Mouse (Mus musculus) forebrain, embryonic 15.5 days (tissue): ENCODE data around the gene Emp3. TPM values are rescaled to one million over a fixed set of nuclear protein-coding genes. Genes with fewer than 3 reads are reported as not detected.

ENCODE experiments used
- ATAC-seq: fragments of 200-750 bp; cut with Nextera tagmentation; replicated peaks from 2 replicates; pipeline ENCODE4 v1.8.0; 2017; ENCODE audit warnings: mild to moderate bottlenecking, moderate TSS enrichment, moderate library complexity
- H3K27ac ChIP-seq: fragments of 300-500 bp; sonication (generic); replicated peaks from 2 replicates; pipeline ENCODE4 v1.5.1; 2015; ENCODE audit warnings: mild to moderate bottlenecking, inconsistent platforms
- H3K27me3 ChIP-seq: fragments of 300-500 bp; sonication (generic); 2 replicates; pipeline ENCODE4 v1.6.1; 2015; ENCODE audit warnings: inconsistent platforms
- H3K36me3 ChIP-seq: fragments of 300-500 bp; sonication (generic); 2 replicates; pipeline ENCODE4 v1.6.1; 2015; ENCODE audit warnings: mild to moderate bottlenecking, inconsistent platforms
- H3K4me1 ChIP-seq: fragments of 300-500 bp; sonication (generic); 2 replicates; pipeline ENCODE4 v1.6.1; 2015; ENCODE audit warnings: inconsistent platforms
- H3K4me2 ChIP-seq: fragments of 300-500 bp; sonication (generic); replicated peaks from 2 replicates; pipeline ENCODE4 v1.6.1; 2015; ENCODE audit warnings: mild to moderate bottlenecking, inconsistent platforms
- H3K4me3 ChIP-seq: fragments of 300-500 bp; sonication (generic); 2 replicates; pipeline ENCODE4 v1.5.1; 2015; ENCODE audit warnings: mild to moderate bottlenecking, inconsistent platforms
- H3K9ac ChIP-seq: fragments of 300-500 bp; sonication (generic); replicated peaks from 2 replicates; pipeline ENCODE4 v1.6.1; 2015; ENCODE audit warnings: mild to moderate bottlenecking, inconsistent platforms
- H3K9me3 ChIP-seq: fragments of 300-500 bp; sonication (generic); 2 replicates; pipeline ENCODE4 v1.6.1; 2016; ENCODE audit warnings: inconsistent platforms
- WGBS: fragments of 180-500 bp; shearing (Covaris S2); methylation state at CpG from one replicate; pipeline ENCODE4 v1.1.7; 2015; ENCODE audit warnings: mixed read lengths; 5-methylcytosine and 5-hydroxymethylcytosine counted together
- polyA plus RNA-seq: library from polyadenylated mRNA; unstranded; fragments of >200 nt; fragmentation: Nextera tagmentation; extraction: Ambion mirVana; gene quantifications from 2 replicates; pipeline ENCODE4 v1.2.1, GENCODE M21; 2015

Emp3 gene
- polyA plus RNA-seq, 1 experiment from 2014 or later: 17.2 TPM

DNA sequence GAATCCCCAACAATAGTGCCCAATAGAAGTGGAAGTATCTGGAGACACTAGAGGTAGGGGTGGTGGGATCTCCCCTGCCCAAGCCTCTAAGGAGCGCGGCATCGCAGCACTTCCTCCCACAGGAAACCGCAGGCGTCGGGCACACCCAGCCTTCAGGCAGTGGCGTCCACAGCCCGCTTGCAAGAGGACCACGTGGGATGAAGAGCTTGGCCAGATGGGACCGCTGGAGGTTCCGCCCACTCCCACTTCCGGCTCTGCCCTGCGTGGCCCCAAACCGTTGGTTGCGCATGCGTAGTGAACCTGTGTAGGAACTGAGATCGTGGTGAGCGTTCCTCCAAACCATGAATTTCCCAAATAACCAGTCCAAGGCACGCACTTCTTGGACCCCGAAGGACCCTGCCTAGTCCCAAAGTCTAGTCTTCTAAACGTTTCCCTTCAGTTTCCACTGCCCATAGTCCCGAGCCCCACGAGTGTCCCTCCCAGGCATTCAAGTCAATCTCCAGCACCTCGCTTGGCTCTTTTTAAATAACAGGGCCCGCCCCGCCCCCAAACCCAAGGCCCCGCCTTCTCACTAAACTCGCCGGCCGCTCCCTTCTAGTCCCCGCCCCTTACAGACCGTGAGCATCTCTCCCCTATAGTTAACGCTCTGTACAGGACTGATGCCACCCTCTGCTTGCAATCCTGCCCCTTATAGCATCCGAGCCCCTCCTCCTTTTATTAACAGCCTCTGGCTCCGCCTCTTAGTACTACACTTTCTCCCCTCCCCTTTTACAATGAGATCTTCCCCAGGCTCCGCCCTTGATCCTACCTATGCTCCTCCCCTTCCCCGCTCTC is 1.9 kb upstream of the Emp3 start:
- H3K9ac ChIP-seq: peak overlapping the region; percentile 61
- peak overlapping the region; percentile 89 for H3K27ac ChIP-seq
- ATAC-seq: peak; percentile 93
- peak overlapping the region; percentile 66 for H3K4me2 ChIP-seq
- H3K27me3 ChIP-seq: peaks cover 3% of the 10 kb centered on the region; the same call in 1 of the 2 replicates
- H3K4me1 ChIP-seq: peaks cover 21% of the 10 kb centered on the region
- 1% methylated on average over 37 of the region's 37 CpGs for WGBS
- H3K4me3 ChIP-seq: peak overlapping the region; percentile 54
- H3K36me3 ChIP-seq: no peaks in the 10 kb centered on the region
- no peaks in the 10 kb centered on the region for H3K9me3 ChIP-seq

DNA sequence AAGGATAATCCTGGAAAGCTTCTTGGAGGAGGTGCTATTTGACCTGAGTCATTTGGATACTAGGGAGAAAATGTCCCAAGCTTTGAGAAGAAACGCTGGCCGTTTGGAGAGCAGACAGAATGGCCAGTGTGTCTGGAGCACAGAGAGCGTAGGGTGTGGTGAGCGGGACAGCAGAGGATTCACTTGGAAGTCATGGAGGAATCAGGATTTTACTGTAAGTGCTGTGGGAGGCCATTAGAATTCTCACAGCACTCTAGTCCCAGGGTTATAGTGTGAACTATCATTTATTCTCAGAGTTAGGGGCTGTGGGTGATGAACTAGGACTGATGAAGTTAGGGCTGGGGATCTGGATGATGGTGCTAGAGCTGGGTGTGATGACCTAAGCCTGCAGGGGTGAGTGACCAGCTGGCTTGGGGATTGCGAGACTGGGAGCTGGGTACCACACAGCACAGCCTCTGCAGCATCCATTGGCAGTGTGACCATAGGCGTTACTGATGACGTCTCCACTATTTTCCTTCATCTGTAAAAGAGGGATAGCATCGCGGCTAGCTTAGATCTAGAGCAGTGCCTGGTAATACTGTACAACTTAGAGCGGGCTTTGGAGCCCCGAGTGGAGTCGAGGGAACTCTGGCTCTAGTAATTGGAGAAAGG is 871 bp upstream of the Emp3 start:
- peak overlapping the region; percentile 89; the same call in 1 of the 2 replicates for H3K27ac ChIP-seq
- 90% methylated on average over 12 of the region's 12 CpGs for WGBS
- peak overlapping the region; percentile 54; the same call in 1 of the 2 replicates for H3K4me3 ChIP-seq

GRCm38 (mm10) chr7:45920583-45921241 is 492 bp downstream of the Emp3 start:
- Histone ChIP-seq H3K9me3 (no peaks in the 10 kb centered on the region), H3K4me3 (no peak overlapping the region), H3K4me1 (peaks cover 43% of the 10 kb centered on the region), H3K4me2 (no peak overlapping the region), H3K9ac (no peak overlapping the region), H3K27ac (no peak overlapping the region), H3K36me3 (no peaks in the 10 kb centered on the region), H3K27me3 (no peaks in the 10 kb centered on the region)
- 62% methylated on average over 9 of the region's 9 CpGs for WGBS
- ATAC-seq: no peak

More for the DNA sequence above, 871 bp upstream of the Emp3 start:
- Histone ChIP-seq H3K9ac (no peak overlapping the region), H3K4me1 (peaks cover 29% of the 10 kb centered on the region), H3K27me3 (no peaks in the 10 kb centered on the region), H3K4me2 (no peak overlapping the region), H3K36me3 (no peaks in the 10 kb centered on the region), H3K9me3 (no peaks in the 10 kb centered on the region)
- no peak for ATAC-seq

GRCm38 (mm10) chr7:45919761-45920160 is 1.4 kb downstream of the Emp3 start:
- no peak for ATAC-seq
- no peaks in the 10 kb centered on the region for H3K36me3 ChIP-seq

GRCm38 (mm10) chr7:45919083-45919671 is 2.0 kb downstream of the Emp3 start:
- H3K27ac ChIP-seq: no peak overlapping the region
- H3K9ac ChIP-seq: no peak overlapping the region
- H3K36me3 ChIP-seq: no peaks in the 10 kb centered on the region
- ATAC-seq: no peak
- WGBS: 63% methylated on average over 14 of the region's 14 CpGs
- H3K9me3 ChIP-seq: no peaks in the 10 kb centered on the region
- H3K4me1 ChIP-seq: peaks cover 41% of the 10 kb centered on the region
- no peak overlapping the region for H3K4me2 ChIP-seq
- H3K27me3 ChIP-seq: no peaks in the 10 kb centered on the region
- H3K4me3 ChIP-seq: no peak overlapping the region

More at GRCm38 (mm10) chr7:45919761-45920160, 1.4 kb downstream of the Emp3 start:
- H3K9me3 ChIP-seq: no peaks in the 10 kb centered on the region
- WGBS: 76% methylated on average over 4 of the region's 4 CpGs
- no peaks in the 10 kb centered on the region for H3K27me3 ChIP-seq
- no peak overlapping the region for H3K27ac ChIP-seq
- no peak overlapping the region for H3K4me2 ChIP-seq
- H3K4me1 ChIP-seq: peaks cover 44% of the 10 kb centered on the region
- H3K4me3 ChIP-seq: no peak overlapping the region
- H3K9ac ChIP-seq: no peak overlapping the region

- WGBS: 91% methylated on average over 15 of the region's 15 CpGs
- ATAC-seq: no peak
- Histone ChIP-seq H3K4me3 (no peak overlapping the region), H3K4me1 (peaks cover 30% of the 10 kb centered on the region), H3K9ac (no peak overlapping the region), H3K27ac (peak overlapping the region; percentile 87), H3K4me2 (no peak overlapping the region), H3K9me3 (no peaks in the 10 kb centered on the region), H3K27me3 (no peaks in the 10 kb centered on the region), H3K36me3 (no peaks in the 10 kb centered on the region)
These were observed 3.3 kb downstream of the Emp3 start for GRCm38 (mm10) chr7:45917926-45918325.

GRCm38 (mm10) chr7:45917004-45917704 is 4.0 kb downstream of the Emp3 start:
- H3K9me3 ChIP-seq: no peaks in the 10 kb centered on the region
- no peaks in the 10 kb centered on the region for H3K36me3 ChIP-seq
- WGBS: 31% methylated on average over 13 of the region's 13 CpGs
- H3K4me2 ChIP-seq: peak overlapping the region; percentile 49
- peak overlapping the region; percentile 34 for H3K4me3 ChIP-seq
- H3K27ac ChIP-seq: peak overlapping the region; percentile 87
- peak overlapping the region; percentile 26; the same call in 1 of the 2 replicates for H3K9ac ChIP-seq
- no peaks in the 10 kb centered on the region for H3K27me3 ChIP-seq
- ATAC-seq: peak; percentile 23
- peaks cover 23% of the 10 kb centered on the region for H3K4me1 ChIP-seq

GRCm38 (mm10) chr7:45916056-45917003 is 4.9 kb downstream of the Emp3 start:
- WGBS: 33% methylated on average over 26 of the region's 26 CpGs
- peak overlapping the region; percentile 34 for H3K4me3 ChIP-seq
- ATAC-seq: peak; percentile 89
- H3K27me3 ChIP-seq: no peaks in the 10 kb centered on the region
- peak overlapping the region; percentile 26 for H3K9ac ChIP-seq
- no peaks in the 10 kb centered on the region for H3K36me3 ChIP-seq
- H3K4me2 ChIP-seq: peak overlapping the region; percentile 49
- H3K9me3 ChIP-seq: no peaks in the 10 kb centered on the region
- H3K4me1 ChIP-seq: peaks cover 23% of the 10 kb centered on the region
- H3K27ac ChIP-seq: peak overlapping the region; percentile 87

GRCm38 (mm10) chr7:45915011-45915410 is 6.2 kb downstream of the Emp3 start:
- 91% methylated on average over 5 of the region's 5 CpGs for WGBS

GRCm38 (mm10) chr7:45914067-45914466 is 7.1 kb downstream of the Emp3 start:
- WGBS: 93% methylated on average over 6 of the region's 6 CpGs
- H3K36me3 ChIP-seq: peaks cover 8% of the 10 kb centered on the region; the same call in 1 of the 2 replicates
- H3K4me2 ChIP-seq: no peak overlapping the region
- no peak for ATAC-seq
- H3K27me3 ChIP-seq: no peaks in the 10 kb centered on the region
- H3K4me3 ChIP-seq: no peak overlapping the region
- peaks cover 23% of the 10 kb centered on the region for H3K4me1 ChIP-seq
- H3K9ac ChIP-seq: no peak overlapping the region
- no peaks in the 10 kb centered on the region for H3K9me3 ChIP-seq
- no peak overlapping the region for H3K27ac ChIP-seq

More at GRCm38 (mm10) chr7:45915011-45915410, 6.2 kb downstream of the Emp3 start:
- ATAC-seq: no peak
- Histone ChIP-seq H3K9me3 (no peaks in the 10 kb centered on the region), H3K4me1 (peaks cover 23% of the 10 kb centered on the region), H3K4me3 (no peak overlapping the region), H3K4me2 (no peak overlapping the region), H3K36me3 (peaks cover 2% of the 10 kb centered on the region; the same call in 1 of the 2 replicates), H3K27me3 (no peaks in the 10 kb centered on the region), H3K9ac (no peak overlapping the region), H3K27ac (no peak overlapping the region)
